Mouse (Mus musculus) left cerebral cortex, postnatal 25 days (tissue): ENCODE data around the gene Fcgr1. TPM values are rescaled to one million over a fixed set of nuclear protein-coding genes. Genes with fewer than 3 reads are reported as not detected.
"Not testable (repeated sequence)": the region's sequence is repeated elsewhere in the genome, so short reads cannot be mapped to it uniquely, and the experiment has no call there.

Source experiments
- DNase-seq, 2 experiments: peaks; one replicate each; pipeline ENCODE4 v3.0.0; 2022; ENCODE audit warnings: low spot score in 2 of 2, mixed read lengths in 1 of 2
- intact Hi-C: fragments of 180-260 bp; cut with DNase I; formaldehyde crosslinking; loops from one replicate; pipeline ENCODE4 v1.15.1; 2025
- total RNA-seq, 2 experiments: library from RNA; stranded (reverse); gene quantifications; 2 replicates each; pipeline ENCODE4 v1.2.3; 2021

The Fcgr1 gene
- total RNA-seq, 2 experiments from 2014 or later, result 2.3 to 2.8 TPM

GRCm38 (mm10) chr3:96280660-96281059 is 13.1 kb downstream of the Fcgr1 start:
- intact Hi-C loops, result no loop called here
- DNase-seq, result no peak

GRCm38 (mm10) chr3:96277800-96278624 is 15.8 kb downstream of the Fcgr1 start:
- peak; percentile 91 to 97 for DNase-seq
- intact Hi-C loops, result loop anchor here (5.0 kb wide), 1 partner anchor 224 kb away; no protein-coding TSS in a partner anchor

- intact Hi-C loops, result loop anchor here (5.0 kb wide), 1 partner anchor 225 kb away; no protein-coding TSS in a partner anchor
Observed at GRCm38 (mm10) chr3:96277428-96277799, 16.4 kb downstream of the Fcgr1 start.

GRCm38 (mm10) chr3:96273591-96274465 is 19.9 kb downstream of the Fcgr1 start:
- intact Hi-C loops, result no loop called here
- DNase-seq, result no peak

More at GRCm38 (mm10) chr3:96277428-96277799, 16.4 kb downstream of the Fcgr1 start:
- DNase-seq, result peak; percentile 36 to 71

- intact Hi-C loops, result no loop called here
- peak; percentile 94 to 99 for DNase-seq
Observed at GRCm38 (mm10) chr3:96269511-96270474, 24.0 kb downstream of the Fcgr1 start, which contains the start of gene Hist2h2bb. Gene Hist2h2bb (plus strand): TSS chr3:96269752.

GRCm38 (mm10) chr3:96268776-96269378 is 24.9 kb downstream of the Fcgr1 start:
- intact Hi-C loops, result not testable (repeated sequence)
- DNase-seq, result peak in 1 of 2 experiments; percentile 46

DNA sequence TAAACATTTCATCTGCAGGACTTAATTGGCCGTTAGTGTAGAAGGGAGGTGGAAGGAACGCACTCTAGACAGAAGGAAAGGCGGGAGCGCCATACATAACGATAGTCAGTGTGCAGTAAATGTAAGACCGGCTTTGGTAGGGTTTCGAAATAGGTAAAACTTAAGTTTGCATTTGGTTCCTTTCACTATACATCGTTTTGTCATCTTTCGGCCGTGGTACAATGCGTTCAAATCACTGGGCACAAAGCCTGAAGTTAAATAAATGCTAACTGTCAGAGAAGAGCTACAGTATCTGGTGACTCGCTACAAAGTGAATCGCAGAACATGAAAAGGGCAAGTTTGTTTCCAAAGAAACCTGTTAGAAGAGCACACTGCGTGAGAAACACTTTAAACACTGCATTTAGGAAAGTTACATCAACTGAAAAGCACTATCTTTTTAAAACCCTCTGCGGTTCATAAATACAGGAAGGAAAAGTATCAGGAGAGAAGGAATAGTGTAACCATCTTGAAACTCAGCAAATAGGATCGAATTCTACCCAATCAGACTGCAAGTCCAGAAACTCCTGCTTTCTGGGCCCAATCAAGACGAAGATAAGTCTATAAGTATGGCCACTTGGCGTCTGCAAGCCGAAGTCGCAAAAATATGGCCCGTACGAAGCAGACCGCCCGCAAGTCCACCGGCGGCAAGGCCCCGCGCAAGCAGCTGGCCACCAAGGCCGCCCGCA is 25.6 kb downstream of the Fcgr1 start, which contains the start of gene Hist2h3b:
Hist2h3b (plus strand) TSS at position 604 of the 725 bp plus-strand sequence.
- DNase-seq, result peak; percentile 85 to 94
- intact Hi-C loops, result no loop called here

GRCm38 (mm10) chr3:96267541-96267940 is 26.2 kb downstream of the Fcgr1 start:
- intact Hi-C loops, result no loop called here
- DNase-seq, result no peak

GRCm38 (mm10) chr3:96266132-96266710 is 27.5 kb downstream of the Fcgr1 start:
- intact Hi-C loops, result no loop called here
- DNase-seq, result no peak

DNA sequence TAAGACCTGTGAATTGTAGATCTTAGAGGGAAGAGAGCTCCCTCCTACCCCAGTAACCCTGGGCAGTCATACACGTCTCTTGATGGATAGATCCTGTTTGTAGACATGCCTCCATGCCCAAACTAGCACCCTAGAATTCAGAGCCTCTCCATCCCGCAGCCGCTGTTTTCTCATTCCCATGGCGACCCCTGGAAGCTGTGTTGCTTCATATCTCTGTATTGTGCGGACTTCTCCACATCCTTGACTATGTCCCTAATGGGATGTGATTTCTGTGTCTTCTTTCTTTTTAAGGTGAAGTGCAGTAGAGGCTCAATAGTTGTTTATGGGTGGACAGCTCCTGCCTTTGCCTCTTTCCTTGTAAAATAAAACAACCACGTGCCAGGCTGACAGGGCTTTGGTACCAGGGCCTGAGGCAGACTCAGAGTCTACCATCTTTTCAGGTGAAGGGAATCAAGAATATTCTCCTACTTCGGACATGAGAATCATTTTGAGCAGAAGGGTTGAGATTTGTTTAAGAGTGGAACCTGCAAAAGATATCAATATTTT is 29.3 kb downstream of the Fcgr1 start:
- intact Hi-C loops, result no loop called here
- no peak for DNase-seq

DNA sequence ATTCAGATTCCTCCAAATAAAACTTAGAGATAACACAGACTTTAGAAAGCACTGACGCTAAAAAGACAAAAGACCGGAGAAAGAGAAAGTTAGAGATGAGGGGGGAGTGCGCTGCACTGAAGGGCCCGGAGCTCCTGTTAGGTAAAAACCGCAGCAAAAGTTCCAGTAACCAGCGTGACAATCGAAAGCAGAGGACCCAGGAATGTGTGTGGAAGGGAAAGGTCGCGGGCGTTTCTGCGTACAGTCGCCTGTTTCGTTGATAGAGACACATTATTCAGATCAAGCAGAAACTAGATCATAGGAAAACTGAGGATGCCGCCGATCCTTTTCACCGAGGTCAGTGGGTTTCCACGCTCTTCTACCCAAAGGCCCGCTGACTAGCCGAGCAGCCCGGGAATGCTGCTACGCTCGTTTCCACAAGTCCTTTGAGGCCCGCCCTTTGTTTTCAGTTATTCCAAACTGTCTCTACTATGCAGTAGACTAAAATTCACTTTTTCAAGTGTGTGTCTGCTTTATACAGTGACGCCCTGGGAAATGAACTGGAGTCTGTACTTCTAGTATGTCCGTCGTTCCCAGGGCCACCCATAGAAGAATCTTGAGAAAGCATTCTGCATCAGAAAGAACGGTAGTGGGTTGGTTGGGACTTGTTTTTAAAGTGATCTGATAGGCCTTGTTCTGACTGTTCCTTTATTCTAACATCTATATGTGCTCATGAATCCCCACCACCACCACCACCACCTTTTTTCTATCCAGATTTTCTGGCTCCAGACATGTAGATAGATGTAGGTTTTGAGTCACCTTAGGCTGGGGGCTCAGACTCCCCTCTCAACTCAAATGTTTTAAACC is 30.0 kb downstream of the Fcgr1 start:
- DNase-seq, result no peak
- intact Hi-C loops, result loop anchor here (2.0 kb wide), 1 partner anchor 43 kb away; the partner anchor contains the start of genes Hist2h2ac and Hist2h2be

DNA sequence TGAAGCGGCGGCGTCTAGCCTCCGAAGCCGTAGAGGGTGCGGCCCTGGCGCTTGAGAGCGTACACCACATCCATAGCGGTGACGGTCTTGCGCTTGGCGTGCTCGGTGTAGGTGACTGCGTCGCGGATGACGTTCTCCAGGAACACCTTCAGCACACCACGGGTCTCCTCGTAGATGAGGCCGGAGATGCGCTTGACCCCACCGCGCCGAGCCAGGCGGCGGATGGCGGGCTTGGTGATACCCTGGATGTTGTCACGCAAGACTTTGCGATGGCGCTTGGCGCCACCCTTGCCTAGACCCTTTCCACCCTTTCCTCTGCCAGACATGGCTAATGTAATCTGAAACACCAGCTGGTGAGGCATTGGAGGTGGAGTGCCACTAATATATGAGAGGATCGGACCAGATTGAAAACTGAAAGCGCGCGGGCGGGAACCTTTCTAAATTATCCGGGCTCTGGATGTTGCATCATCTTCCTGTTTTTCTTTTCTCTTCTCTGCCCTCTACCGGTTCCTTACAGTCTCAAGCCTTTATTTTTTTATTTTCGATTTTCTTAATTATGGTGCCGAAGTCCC is 30.7 kb downstream of the Fcgr1 start, which contains the start of gene Hist2h4:
Hist2h4 (minus strand) TSS at position 333 of the 572 bp plus-strand sequence.
- peak; percentile 97 to 99 for DNase-seq
- intact Hi-C loops, result loop anchor here (2.0 kb wide), 1 partner anchor 42 kb away; the partner anchor contains the start of genes Hist2h2ac and Hist2h2be

DNA sequence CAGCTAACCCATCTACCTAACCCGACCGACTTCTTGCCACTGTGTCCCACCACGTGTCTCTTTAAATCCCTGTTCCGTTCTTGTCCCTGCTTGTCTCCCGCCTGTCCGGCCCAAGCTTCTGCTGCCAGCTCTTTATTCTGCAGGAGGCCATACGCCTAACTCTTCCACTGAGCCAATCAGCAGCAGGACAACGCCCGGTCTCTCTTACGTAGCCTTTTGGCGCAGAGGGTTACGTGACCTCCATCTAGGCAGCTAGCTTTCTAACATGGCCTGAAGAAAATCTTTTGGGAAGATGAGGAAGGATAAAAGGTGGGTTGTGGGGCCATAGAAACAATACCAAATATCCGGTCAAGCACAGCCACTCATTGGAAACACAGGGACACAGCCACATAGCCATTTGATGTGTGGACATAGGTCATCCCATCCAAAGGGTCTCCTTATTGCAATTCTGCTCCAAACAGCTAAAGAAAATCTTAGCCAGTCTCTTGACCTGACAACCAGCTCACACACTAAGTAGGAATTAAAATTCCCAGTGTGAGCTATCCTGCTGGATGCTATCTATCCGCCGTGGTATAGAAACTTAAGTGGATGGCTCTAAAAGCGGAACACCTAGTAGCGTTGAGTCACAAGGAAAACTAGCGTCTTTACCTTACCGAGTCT is 31.4 kb downstream of the Fcgr1 start:
- peak; percentile 83 to 96 for DNase-seq
- intact Hi-C loops, result loop anchor here (2.0 kb wide), 1 partner anchor 42 kb away; the partner anchor contains the start of genes Hist2h2ac and Hist2h2be

- no peak for DNase-seq
- intact Hi-C loops, result loop anchor here (2.0 kb wide), 1 partner anchor 41 kb away; the partner anchor contains the start of genes Hist2h2ac and Hist2h2be
Observed at GRCm38 (mm10) chr3:96261623-96262022, 32.1 kb downstream of the Fcgr1 start.

DNA sequence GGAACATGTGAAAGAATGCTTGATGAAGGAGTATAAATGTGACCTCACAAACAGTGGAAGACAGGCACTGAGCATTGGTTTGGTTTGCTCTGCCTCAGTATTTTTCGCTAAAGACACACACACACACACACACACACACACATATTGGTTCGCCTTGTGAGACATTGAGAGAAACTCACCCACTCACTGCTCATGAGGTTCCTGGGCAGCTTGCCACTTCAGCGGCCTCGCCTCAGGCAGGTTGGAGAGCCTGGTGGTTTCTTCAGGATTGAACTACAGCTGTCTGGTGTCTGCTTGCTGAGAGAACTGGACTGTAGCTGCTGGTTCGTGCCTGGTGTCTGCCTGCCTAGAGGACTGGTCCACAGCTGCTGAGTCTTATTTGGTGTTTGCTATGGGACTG is 33.5 kb downstream of the Fcgr1 start:
- intact Hi-C loops, result no loop called here
- no peak for DNase-seq
